In genomic region chr13:6583499-6584125, GRCm38 (mm10) we compare ENCODE assay signal across 19 mouse cellular contexts. TPM values are rescaled to one million over a fixed set of nuclear protein-coding genes. Genes with fewer than 3 reads are reported as not detected.
DNase-seq lines count a peak whose midpoint lies in the region; ATAC-seq and TF ChIP-seq lines count a peak whose summit lies in the region.
"Had no signal": no experiment of that assay in that cellular context is flagged by ENCODE, and none has a peak within 500 bp of the region (broad histone marks: within the 10 kb centered on the region; RNA-seq: fewer than 3 reads in every experiment).

No protein-coding gene starts in this region.

- no peak for TF ChIP-seq POLR2A in lung, adult 2 months (IDR thresholded peaks at IDR 0.05; ENCODE audit: borderline replicate concordance, extremely low read depth, low read depth, low read length)
- TF ChIP-seq POLR2A in brain, embryonic 14.5 days (IDR thresholded peaks at IDR 0.05; ENCODE audit: borderline replicate concordance, extremely low read depth, insufficient read depth, insufficient read length, poor library complexity, severe bottlenecking): no peak

- intact Hi-C loops in left cerebral cortex, postnatal 14 days (cut with DNase I): no loop called here

- H3K9me3 ChIP-seq in forebrain, embryonic 13.5 days (replicated peaks): no peaks in the 10 kb centered on the region
- no peaks in the 10 kb centered on the region for H3K9me3 ChIP-seq in forebrain, embryonic 10.5 days
- H3K9me3 ChIP-seq in lung, embryonic 15.5 days: no peaks in the 10 kb centered on the region
- H3K9me3 ChIP-seq: heart, embryonic 10.5 days; megakaryocyte, embryonic 14.5 days had no signal

- H3K36me3 ChIP-seq in forebrain, embryonic 13.5 days (ENCODE audit: poor library complexity, severe bottlenecking): peaks cover 36% of the 10 kb centered on the region
- H3K36me3 ChIP-seq in forebrain, embryonic 10.5 days (replicated peaks): peaks cover 32% of the 10 kb centered on the region
- peaks cover 28% of the 10 kb centered on the region for H3K36me3 ChIP-seq in lung, embryonic 15.5 days

- no peak for DNase-seq in forebrain, embryonic 10.5 days (ENCODE audit: extremely low spot score, low spot score)
- no peak for DNase-seq in lung, adult 2 months
- DNase-seq in brain, embryonic 14.5 days (ENCODE audit: low read depth): peak; percentile 4
- peak; percentile 21 for DNase-seq in forelimb bud, embryonic 11.5 days (ENCODE audit: low read depth, low spot score)
- DNase-seq in left cerebral cortex, postnatal 14 days (ENCODE audit: low spot score in 2 of 2): no peak
- DNase-seq: adrenal gland, postnatal 36 days; B cell, adult 2 months; cerebellum, adult 8-10 months; gastrocnemius, postnatal 25 days; heart, postnatal 14 days had no signal

- no peak overlapping the region for H3K9ac ChIP-seq in forebrain, embryonic 13.5 days
- H3K9ac ChIP-seq in lung, embryonic 15.5 days: no peak overlapping the region

- no peak overlapping the region for H3K4me3 ChIP-seq in forebrain, embryonic 13.5 days
- H3K4me3 ChIP-seq in forebrain, embryonic 10.5 days: no peak overlapping the region
- H3K4me3 ChIP-seq in lung, embryonic 15.5 days: no peak overlapping the region
- no peak overlapping the region for H3K4me3 ChIP-seq in lung, adult 2 months (replicated peaks; ENCODE audit: extremely low read depth, low read depth, low read length)
- H3K4me3 ChIP-seq: heart, embryonic 10.5 days; megakaryocyte, embryonic 14.5 days had no signal

- H3K27me3 ChIP-seq in forebrain, embryonic 13.5 days: no peaks in the 10 kb centered on the region
- H3K27me3 ChIP-seq in forebrain, embryonic 10.5 days (ENCODE audit: poor library complexity, severe bottlenecking): no peaks in the 10 kb centered on the region
- H3K27me3 ChIP-seq in lung, embryonic 15.5 days: no peaks in the 10 kb centered on the region
- H3K27me3 ChIP-seq: megakaryocyte, embryonic 14.5 days; Patski had no signal

- no peaks in the 10 kb centered on the region for H3K4me1 ChIP-seq in forebrain, embryonic 13.5 days
- H3K4me1 ChIP-seq in forebrain, embryonic 10.5 days: no peaks in the 10 kb centered on the region
- H3K4me1 ChIP-seq in lung, embryonic 15.5 days: no peaks in the 10 kb centered on the region
- H3K4me1 ChIP-seq in lung, adult 2 months (ENCODE audit: control insufficient read depth, insufficient read depth, low read length): no peaks in the 10 kb centered on the region
- H3K4me1 ChIP-seq: heart, embryonic 10.5 days had no signal

- 87% methylated on average over 4 of the region's 4 CpGs for WGBS in forebrain, embryonic 13.5 days
- WGBS in forebrain, embryonic 10.5 days: 90% methylated on average over 4 of the region's 4 CpGs
- 54% methylated on average over 4 of the region's 4 CpGs for WGBS in lung, embryonic 15.5 days
- 54% methylated on average over 4 of the region's 4 CpGs for WGBS in lung, adult 2 months

- ATAC-seq in forebrain, embryonic 13.5 days: 0 out of 2 replicates have a peak, but pooled peaks have one; percentile 44
- ATAC-seq in lung, embryonic 15.5 days (ENCODE audit: borderline replicate concordance, extremely low read depth, low FRiP score, low TSS enrichment): peak; percentile 67; the same call in 1 of the 2 replicates
- ATAC-seq: activated CD4-positive, CD25-positive, alpha-beta regulatory T cell, adult 4 months; hindbrain, embryonic 16.5 days; intestine, postnatal 0 days; lung, postnatal 0 days; Patski had no signal

- TF ChIP-seq CTCF in lung, adult 2 months (IDR thresholded peaks at IDR 0.05; ENCODE audit: insufficient read depth, low read length): no peak
- TF ChIP-seq CTCF in brain, embryonic 14.5 days (IDR thresholded peaks at IDR 0.05; ENCODE audit: borderline replicate concordance, extremely low read depth, insufficient read depth, insufficient read length): no peak

- H3K4me2 ChIP-seq in forebrain, embryonic 13.5 days: no peak overlapping the region
- no peak overlapping the region for H3K4me2 ChIP-seq in lung, embryonic 15.5 days

- H3K27ac ChIP-seq in forebrain, embryonic 13.5 days: no peak overlapping the region
- H3K27ac ChIP-seq in forebrain, embryonic 10.5 days: no peak overlapping the region
- no peak overlapping the region for H3K27ac ChIP-seq in lung, embryonic 15.5 days
- H3K27ac ChIP-seq: heart, embryonic 10.5 days had no signal

RNA-seq across cellular contexts. Expression of gene Pitrm1, which starts 35.7 kb away (rescaled TPM):
- polyA plus RNA-seq in forebrain, embryonic 13.5 days (2015; fragmentation: Nextera tagmentation; extraction: Ambion mirVana): 58.3 and 64.3 TPM in 2 replicates
- polyA plus RNA-seq in forebrain, embryonic 10.5 days (2016; fragmentation: Nextera tagmentation; extraction: Ambion mirVana): 120 and 121 TPM in 2 replicates
- polyA plus RNA-seq in lung, embryonic 15.5 days (2015; fragmentation: Nextera tagmentation; extraction: Ambion mirVana): 85.7 and 87.2 TPM in 2 replicates
- 16.7 and 24.6 TPM in 2 replicates for polyA plus RNA-seq in lung, adult 2 months (2012; rRNA removed)
- polyA plus RNA-seq in brain, embryonic 14.5 days (2012; rRNA removed): 60.1 and 70.0 TPM in 2 replicates
- 10 to 100 TPM; 59.9 to 66.8 TPM for total RNA-seq in left cerebral cortex, postnatal 14 days (2021)

Comparison
In these comparisons a context has a peak if more than half of its experiments do, and no peak if none do; other contexts are left out.
1. DNase-seq: peak in brain, embryonic 14.5 days (single experiment) and forelimb bud, embryonic 11.5 days (single experiment); none in forebrain, embryonic 10.5 days (single experiment), lung, adult 2 months (single experiment) and left cerebral cortex, postnatal 14 days (0 of 2).